Mouse (Mus musculus): ENCODE results near the gene Chid1.

The Chid1 gene

GRCm38 (mm10) chr7:141501820-141502555, 37.7 kb downstream of the Chid1 start:
- DNase-seq, result no peak

DNA sequence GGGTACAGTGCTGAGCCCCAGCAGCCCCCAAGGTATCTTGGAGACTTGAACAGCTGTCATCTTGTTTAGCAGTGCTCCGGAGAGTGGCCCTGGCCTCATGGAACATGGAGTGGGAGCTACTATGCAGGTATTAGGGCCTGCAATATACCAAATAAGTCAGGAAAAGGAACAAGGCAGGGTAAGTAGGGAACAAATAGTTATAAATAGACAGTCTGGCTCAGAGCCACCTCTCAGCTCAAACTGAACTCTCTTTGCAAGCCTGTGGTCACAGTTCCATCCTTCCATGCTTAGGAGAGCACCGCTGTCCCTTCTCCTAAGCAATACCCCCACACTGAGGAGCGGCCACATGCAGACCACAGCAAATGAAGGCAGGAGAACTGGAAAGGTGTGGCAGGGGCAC, 42.1 kb downstream of the Chid1 start:
- DNase-seq, result no peak

DNA sequence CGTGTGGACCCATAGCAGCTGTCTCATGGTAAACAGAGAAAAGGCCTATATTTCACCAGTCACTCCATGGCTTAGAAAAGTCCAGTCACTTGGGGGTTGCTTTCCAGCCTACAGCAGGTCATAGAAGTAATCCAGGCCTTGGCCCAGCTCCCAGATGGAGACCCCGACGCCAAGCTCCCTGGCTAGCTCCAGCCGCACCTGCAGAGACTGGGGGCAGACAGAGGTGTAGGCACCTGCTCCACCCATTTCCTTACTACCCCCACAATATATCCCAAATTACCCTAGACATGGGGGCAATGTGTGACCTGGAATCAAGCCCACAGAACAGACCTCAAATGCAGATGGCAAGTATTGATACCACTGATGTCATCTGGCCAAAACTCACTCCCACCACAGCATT, 43.7 kb downstream of the Chid1 start:
- no peak for DNase-seq

DNA sequence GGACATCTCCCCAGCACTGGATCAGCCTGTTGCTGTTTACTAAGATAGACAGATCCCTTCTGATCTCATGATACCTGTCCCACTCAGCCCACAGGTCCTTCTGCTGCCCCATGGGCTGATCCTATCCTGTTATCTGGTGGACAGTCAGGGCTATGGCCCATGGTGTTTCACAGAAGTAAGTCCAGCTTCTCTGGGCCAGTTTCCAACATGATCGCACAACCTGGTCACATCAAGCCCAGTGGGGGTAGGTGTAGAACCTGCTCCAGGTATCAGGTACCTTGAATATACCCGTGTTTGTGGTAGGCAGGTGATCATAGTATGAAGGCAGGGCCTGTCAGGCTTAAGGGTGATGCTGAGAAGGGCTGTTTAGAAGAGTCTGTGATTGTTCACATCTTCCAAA, 44.3 kb downstream of the Chid1 start:
- DNase-seq, result no peak

GRCm38 (mm10) chr7:141493729-141494128, 45.9 kb downstream of the Chid1 start:
- DNase-seq, result no peak

- DNase-seq, result no peak
Measured at GRCm38 (mm10) chr7:141492738-141493137, 46.9 kb downstream of the Chid1 start.

GRCm38 (mm10) chr7:141491151-141491550, 48.5 kb downstream of the Chid1 start:
- DNase-seq, result peak; percentile 43

GRCm38 (mm10) chr7:141487141-141487540, 52.5 kb downstream of the Chid1 start:
- no peak for DNase-seq

DNA sequence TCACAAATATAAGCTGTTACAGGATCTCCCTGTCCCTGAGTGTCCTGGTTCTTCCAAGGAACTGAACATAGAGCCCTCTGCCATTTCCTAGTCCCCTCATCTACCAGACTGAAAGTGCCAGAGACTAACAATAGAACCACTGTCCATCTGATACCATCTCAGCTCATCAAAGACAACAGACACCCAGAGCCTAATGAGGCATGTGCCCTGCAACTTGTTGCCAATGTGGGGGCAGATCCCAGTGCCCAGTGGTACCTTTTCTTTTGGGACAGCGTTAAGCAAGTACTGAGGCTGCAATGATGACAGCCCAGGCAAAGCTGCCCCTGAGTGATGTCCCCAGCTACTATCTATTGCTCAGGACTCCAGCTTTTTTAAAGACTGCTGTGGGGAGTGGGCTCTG, 53.4 kb downstream of the Chid1 start:
- no peak for DNase-seq

GRCm38 (mm10) chr7:141485606-141486005, 54.1 kb downstream of the Chid1 start:
- no peak for DNase-seq

DNA sequence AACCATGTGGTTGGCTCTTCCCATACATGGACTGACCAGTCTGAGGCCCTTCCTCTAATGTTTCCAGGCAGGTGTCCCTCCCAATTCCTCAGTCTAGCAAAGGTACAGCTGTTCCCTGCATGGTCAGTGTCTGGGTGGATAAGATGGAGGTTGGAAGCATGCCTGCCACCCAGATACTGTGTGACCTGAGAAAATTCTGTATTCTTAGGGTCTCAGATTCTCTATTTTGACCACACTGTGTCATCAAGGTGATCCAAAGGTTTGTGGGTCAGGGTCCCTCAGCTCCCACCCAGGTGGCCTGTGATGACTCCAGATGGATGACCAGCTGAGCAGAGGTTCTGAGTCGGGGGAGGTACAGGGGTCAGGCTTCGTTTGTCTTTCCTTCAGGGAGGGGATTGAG, 54.5 kb downstream of the Chid1 start:
- DNase-seq, result no peak

- DNase-seq, result no peak
Measured at GRCm38 (mm10) chr7:141484186-141485120, 55.2 kb downstream of the Chid1 start.

DNA sequence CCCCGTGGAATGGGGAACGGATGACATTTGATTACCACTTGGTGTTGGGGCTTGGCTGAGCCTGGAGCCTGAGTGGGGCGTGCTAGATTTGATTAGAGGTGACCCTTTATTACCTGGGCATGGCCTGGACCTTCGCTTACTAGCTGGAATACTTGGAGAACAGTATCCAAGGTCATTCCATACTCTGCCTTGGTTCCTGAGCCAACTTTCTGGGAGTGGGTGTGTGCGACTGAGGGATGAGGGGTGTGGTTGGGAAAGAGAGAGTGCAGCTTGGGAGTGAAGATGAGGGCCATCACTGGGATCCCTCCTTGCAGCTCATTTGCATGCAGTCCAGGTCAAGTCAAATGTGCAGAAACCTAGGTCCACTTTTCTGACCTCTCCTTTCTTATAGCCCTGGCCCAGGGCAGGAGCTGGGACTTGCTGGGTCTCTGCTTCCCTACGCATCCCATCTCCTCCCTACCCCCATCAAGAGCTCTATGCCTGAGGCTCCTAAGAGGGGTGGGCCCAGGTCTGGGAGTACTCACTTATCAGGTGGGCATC, 56.5 kb downstream of the Chid1 start:
- DNase-seq, result no peak

- DNase-seq, result no peak
Measured at GRCm38 (mm10) chr7:141482531-141483024, 57.1 kb downstream of the Chid1 start.

- DNase-seq, result peak; percentile 70
Measured at GRCm38 (mm10) chr7:141481498-141482401, 57.9 kb downstream of the Chid1 start.

- DNase-seq, result peak; percentile 84
Measured at GRCm38 (mm10) chr7:141480842-141481497, 58.7 kb downstream of the Chid1 start.

DNA sequence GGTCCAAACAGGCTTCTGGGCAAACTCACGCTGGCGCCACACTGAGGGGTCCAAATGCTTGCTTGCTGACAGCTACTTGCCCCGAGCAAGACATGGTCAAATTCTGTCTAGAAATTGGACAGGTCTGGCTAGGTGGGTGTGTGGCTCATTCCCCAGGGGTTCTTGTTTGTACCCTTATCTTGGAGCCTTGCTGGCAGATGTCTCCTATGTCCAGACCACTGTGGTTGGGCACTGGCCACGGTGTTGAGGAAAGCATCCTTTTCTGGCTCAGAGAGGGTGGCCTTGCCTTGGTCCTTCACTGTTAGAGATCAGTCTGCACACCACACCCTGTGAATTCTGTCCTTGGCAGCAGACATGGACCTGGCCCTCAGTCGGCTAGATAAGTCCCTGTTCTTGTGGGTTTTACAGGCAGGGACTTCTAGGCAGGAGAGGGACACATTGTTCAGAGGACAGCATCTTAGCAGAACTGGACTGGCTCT, 61.3 kb downstream of the Chid1 start:
- DNase-seq, result no peak

DNA sequence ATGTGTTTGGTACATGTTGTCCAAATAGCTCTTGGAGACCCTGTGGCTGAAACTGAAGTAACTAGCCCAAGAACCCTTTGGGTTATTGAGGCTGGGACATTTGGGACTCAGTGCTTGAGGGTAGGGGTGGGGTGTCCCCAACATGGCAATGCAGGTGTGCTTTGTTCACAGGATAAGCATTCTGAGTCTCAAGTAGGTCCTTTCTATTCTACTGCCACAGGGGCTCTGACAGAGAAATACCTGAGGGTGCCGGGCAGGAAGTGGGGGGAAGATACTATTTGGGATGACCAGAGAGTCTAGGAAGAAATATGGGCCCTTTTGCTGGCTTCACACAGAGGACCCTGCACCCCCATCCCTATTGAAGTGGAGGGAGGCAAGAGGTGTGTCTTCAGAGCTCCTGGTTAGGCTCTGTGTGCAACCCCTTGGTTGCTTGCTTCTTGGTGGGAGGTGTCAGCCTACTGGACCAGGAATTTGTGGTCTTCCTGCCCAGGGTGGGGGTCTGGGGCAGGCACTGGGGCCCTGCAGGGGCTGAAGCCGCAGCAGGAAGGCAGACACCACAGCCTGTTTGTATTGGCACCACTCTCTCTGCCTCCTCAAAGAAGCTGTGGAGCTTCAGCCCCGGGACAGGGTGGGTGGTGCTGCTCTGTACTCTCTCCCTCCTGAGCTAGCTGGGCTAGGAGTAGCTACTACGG, 61.9 kb downstream of the Chid1 start:
- DNase-seq, result no peak

DNA sequence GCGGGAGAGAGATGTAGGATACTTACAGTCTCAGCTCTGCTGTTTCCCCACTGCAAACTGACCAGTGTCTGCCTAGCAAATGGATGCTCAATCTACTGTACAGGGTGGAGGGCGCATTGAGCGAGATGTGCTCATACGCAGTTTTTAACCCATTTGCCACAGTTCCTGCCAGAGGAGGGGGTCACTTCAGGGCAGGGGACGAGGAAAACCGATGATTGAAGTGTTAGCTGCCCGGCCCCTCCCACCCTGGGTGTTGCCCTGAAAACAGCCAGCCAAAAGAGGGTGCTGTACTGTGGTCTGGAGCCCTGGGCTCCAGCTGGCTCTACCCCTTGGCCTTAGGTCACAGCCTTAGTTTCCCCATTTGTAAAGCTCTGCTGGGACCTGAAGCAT, 62.7 kb downstream of the Chid1 start:
- peak; percentile 67 for DNase-seq

DNA sequence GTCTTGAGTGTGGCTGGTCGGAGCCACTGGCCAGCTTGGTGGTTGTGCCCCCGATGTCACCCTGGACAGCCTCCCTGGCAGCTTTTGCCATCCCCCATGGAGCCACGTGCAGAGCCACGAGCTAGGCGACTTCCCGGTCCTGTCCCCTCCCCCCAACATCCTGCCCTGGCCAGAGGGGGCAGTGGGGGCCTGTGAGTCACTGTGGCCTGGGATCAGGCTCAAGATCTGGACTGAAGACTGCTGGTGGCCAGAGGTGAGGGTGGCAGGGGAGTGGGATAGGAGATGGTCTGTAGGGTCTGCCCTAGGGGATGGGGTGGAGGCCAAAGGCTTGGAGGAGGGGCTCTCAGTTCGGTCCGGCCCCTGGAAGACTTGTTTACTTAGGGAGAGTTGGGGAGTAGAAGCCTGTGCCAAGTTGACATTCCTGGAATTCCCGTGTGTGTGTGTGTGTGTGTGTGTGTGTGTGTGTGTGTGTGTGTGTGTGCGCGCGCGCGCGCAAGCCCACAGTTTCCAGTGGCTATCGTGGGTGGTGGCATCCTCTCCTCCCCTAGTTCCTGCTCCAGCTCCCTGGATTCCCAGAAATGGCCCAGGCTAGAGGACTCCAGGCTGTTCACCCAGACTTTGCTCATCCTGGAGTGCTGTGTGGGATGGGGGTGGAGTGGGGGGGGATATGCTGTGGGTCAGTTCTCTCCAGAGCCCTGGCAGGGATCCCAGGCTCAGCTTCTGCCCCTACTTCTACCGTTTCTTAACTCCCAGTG, 63.3 kb downstream of the Chid1 start:
- DNase-seq, result peak; percentile 95

Measured in lung, postnatal 36 days (tissue).